Mouse (Mus musculus): ENCODE data around the gene Has3. TPM values are rescaled to one million over a fixed set of nuclear protein-coding genes. Genes with fewer than 3 reads are reported as not detected.
"Not testable (repeated sequence)": the region's sequence is repeated elsewhere in the genome, so short reads cannot be mapped to it uniquely, and the experiment has no call there.

The Has3 gene
- 3.1 TPM in 2 replicates for polyA plus RNA-seq (2012; rRNA removed)

DNA sequence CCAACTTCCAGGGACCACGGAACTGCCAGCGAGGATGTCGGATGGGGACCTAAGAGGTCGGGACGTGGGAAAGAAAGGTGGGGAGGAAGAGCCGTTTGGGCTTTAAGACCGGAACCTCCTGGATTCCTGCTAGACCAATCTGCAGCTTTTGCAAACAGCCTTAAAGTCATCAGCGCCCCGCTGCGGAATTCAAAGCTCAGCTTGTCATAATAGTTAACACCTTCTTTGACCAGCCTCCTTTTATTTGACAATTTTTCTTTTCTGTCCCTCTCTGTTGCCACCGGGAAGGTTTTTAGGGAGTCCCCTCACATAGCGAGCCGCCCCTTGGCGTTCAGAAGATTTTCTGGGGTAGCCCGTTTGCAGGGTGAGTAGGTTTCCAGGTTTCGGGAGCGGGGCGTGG lies at the start of gene Has3:
TSS of gene Has3 (plus strand) at position 192 of the 400 bp plus-strand sequence.
- no peak for DNase-seq (ENCODE audit: low spot score)

DNA sequence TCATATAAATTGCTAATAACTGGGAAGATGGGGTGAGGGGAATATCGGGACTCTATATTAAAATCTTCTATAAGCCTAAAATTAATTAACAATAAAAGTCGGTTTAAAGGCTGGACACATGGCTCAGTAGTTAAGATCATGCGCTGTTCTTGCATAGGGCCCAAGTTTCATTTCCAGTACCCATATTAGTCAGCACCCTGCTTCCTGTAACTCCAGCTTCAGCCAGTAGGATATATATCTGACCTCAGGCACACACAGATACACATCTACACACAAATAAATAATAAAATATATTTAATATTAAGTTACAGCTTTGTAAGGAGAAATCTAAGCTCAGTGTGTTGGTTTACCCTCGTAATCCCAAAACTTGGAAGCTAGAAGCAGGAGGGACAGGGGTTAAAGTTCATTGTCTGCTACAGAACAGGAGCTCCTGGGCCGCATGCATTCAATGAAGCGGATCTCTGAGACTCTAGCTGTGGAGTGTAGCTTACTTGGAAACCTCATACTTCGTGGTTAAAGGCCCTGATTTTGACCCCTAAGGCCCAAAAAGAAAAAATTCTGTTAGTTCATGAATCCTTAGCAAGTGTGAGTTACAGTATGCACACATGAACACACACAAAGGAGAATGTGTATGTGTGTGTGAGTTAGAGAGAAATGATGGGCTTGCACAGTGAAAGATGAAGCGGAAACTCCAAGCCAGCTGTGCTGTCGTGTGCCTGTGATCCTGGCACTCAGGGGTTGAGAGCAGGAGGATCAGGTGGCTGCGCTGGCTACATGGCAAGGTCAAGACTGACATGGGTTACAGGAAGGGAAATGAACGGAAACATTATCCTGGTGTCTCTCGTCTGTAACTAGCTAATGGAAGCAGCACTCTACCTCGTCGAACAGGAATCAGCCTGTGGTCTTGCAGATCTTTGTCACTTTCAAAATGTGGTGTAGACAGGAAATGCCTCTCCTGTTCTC lies 49.2 kb upstream of the Has3 start:
- no peak for DNase-seq (ENCODE audit: low spot score)

DNA sequence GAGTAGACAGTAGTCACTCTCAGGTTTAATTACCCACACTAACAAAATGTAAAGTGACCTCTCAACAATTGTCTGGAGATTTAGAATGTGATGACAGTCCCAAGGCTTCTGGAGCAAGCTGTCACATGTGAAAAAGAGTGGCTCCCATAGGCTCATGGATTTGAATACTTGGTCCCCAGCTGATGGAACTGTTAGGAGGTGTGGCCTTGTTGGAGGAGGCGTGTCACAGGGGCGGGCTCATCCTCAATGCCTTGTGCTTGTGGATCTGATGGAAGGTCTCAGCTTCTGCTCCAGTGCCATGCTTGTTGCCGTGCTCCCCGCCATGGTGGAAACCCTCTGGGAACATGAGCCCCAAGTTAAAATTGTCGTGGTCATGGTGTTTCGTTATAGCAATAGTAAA lies 41.1 kb upstream of the Has3 start:
- no peak for DNase-seq (ENCODE audit: low spot score)

DNA sequence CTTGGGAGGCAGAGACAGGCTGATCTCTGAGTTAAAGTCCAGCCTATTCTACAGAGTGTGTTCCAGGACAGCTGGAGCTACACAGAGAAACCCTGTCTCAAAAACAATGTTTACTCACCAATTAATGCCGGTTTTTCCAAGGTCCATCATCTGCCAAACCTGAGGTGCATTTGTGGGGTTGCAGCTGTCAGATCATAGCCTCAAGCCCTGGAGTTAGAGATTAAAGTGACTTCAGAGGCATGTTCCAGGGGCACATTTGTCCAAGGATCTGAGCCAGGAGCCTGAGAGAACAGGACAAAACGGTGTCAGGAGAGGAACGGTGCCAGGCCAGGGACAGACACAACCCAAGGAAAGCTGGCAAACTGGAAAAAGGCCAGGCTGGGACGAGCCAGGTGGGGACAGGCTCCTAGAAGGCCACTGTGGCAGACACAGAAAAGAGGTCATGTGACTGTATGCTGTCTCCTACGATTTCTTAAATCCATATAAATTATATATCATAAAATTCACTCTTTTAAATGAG lies 40.5 kb upstream of the Has3 start:
- no peak for DNase-seq (ENCODE audit: low spot score)

DNA sequence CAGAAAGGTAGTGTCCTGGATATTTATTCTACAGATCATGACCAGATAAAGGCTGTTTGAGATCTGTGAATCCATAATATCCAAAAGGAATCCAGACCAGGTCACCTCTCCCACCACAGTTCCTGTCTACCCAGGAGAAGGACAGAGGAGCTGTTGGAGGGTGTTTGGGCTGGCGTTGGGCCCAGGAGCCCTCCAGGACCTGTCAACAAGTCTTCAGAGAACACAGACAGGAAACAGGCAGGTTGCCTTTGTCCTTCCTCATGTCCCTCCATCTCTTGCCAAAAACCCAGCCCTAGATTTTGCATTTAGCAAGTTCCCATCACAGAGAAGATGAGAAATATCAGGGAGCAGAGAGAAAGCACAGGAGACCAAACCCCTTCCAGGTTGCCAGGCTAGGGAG lies 35.1 kb upstream of the Has3 start:
- no peak for DNase-seq (ENCODE audit: low spot score)

DNA sequence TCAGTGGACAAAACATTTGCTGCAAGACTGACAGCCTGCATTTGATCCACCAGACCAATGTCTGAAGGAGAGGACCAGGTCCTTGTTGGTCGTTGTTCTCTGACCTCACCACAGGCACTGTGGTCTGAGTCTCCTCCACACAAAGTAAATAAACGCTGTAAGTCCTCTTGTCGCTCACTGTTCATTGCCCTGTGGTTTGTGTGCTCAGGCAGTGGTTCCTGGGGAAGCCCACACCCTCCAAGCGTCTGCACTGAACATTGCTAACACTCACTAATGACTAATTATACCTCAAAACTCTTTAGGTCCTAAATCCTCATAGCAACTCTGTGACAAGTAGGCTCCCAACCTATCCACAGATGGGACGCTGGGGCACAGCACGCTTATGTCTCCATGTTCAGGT lies 33.5 kb upstream of the Has3 start:
- no peak for DNase-seq (ENCODE audit: low spot score)

DNA sequence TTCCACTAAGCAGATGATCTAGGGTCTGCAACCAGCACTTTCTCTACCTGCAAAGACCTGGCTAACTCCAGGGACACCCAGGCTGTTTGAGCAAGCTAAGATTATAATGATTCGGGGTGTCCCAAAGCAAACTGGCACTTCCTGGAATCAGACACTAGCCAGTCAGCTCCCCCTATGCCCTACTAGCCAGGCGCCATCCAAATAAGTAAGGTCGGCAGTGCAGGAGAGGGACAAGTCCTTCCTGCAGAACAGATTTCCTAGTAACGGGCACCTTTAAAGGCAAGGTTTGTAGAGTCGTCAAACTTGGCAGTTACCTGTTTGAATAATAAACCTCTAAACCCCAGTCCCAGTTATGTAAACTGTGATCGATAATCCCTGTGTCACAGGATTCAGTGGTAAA lies 31.2 kb upstream of the Has3 start:
- no peak for DNase-seq (ENCODE audit: low spot score)

DNA sequence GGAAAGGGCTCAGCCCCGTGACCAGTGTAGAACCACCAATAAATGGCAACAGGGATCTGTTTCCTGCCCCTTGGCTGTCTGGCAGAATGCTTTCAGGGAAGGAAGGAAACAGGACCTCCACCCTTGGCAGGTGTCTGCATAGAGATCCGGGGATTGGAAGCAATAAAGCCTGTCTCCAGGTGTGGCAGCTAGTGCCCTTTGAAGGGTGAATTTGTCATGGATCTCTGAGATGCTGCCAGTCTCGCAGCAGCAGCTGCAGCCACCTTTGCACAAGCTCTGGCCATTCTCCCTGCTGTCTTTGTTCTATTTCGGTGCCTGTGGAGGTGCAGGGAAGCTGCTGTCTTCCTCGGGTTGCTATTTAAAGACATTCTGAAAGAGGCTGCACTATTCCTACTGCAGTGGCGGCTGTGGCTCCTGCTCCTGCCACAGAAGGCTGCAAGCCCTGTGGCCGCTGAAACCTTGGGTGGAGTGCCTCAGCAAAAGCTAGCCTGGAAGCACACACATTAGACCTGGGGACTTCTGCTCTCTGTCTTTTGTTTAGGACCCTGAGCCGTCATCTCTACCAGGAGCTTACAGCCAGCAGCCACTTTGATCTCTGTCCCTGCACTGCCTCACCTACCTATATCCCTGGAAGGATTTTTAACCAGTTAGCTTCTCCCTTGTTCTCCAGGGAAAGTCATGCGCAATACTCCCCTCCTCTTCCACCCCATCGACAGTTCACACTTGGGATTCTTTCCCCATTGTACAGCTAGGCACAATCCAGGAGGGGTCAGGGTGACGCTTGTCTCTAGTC lies 30.6 kb upstream of the Has3 start:
- DNase-seq (ENCODE audit: low spot score) = no peak

DNA sequence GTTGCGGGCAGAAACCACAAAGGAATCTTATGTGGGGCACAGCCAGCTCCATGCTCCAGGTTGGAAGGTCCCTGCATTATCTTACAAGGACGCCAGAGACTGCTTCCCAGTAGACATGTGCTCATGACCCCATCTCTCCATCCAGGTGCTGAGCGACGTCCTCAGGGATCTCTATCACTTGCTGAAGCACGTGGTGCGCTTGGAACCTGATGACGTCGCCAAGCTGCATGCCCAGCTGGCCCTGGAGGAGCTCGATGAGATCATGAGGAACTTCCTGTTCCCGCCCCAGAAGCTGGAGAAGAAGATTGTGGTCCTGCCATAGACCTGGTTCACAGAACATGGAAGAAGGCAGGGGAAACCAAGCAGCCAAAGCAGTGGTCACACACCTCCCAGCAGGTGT lies 20.0 kb upstream of the Has3 start:
- DNase-seq (ENCODE audit: low spot score) = no peak

DNA sequence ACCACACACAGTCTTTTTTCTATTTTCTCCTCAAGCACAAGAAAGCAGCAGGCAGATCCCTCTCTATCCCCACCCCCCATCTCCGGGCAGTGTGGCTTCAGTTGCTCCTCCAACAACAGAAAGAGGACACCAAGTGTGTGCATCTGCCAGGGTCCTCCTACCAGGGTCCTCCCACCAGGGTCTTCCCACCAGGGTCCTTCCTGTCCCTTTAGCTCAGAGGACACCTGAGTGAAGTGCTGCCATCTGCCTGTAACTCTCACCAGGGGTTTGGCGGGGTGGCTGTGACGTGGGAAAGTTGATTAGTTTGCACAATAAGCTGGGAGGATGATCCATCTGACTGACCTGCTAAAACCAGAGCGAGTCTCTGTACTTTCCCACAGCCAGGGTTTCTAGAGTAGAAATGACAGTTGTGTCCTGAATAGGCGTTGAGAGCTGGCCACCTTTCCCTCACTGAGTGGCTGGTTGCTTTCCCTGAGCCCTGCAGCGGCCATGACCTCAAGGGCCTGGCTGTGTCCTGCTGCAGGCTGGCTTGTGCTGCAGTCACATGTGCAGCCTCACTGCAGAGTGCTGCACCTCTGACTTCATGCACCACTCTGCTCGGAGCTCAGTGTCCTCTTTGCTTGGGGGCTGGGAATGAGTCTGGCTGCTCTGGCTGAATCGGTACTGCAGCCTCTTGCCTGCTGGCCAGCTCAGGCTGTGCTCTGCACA lies 15.4 kb upstream of the Has3 start:
- DNase-seq (ENCODE audit: low spot score) = no peak

DNA sequence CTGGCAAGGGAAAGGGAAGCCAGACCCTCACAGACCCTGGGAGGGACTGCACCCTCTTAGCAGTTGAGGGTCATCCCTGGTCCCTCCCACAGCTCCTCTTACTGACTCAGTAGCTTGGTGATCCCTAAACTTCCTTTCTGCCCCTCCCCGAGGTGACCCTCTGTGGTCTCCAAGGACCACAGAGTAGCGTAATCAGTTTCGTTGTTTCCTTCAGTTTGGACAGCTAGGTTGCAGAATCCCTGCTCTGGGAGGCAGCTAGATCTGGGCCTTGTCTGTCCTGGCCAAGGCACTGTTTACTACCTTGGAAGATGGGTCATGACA lies 14.8 kb upstream of the Has3 start:
- DNase-seq (ENCODE audit: low spot score) = no peak

DNA sequence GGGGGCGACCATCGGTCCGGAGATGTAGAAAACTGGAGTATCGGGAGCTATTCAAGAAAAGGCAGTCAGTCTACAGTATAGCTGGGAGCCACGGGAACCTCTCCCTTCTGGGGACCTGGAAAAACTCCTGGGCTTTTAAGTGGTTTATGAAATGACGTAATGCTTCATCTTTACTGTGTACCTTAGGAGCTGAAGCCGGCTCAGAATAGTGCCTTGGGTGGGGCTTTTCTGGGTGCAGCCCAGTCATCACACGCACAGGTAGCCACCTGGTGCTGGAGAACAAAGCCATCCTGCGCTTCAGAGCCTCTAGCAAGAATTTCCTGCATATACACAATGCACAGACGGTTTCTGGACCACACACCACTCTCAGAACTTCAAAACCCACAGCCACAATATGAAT lies 7.2 kb upstream of the Has3 start:
- DNase-seq (ENCODE audit: low spot score) = no peak

DNA sequence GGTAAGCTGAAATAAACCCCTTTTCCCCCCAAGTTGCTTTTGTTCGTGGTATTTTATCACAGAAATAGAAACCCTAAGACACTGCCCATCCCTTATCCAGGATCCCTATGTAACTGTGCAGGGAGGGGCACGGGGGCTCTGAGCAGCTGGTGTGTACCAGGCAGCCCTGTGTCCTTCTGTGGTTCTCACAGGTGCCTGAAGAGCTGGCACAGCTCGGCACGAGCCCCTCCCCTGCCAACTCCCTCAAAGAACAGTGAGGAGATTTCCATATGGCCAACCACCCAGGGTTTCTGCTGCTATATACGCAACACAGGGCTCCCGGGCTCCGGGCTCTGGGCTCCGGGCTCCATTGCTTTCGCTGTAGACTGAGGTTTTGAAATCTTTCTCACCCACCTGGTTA lies 4.7 kb upstream of the Has3 start:
- no peak for DNase-seq (ENCODE audit: low spot score)

DNA sequence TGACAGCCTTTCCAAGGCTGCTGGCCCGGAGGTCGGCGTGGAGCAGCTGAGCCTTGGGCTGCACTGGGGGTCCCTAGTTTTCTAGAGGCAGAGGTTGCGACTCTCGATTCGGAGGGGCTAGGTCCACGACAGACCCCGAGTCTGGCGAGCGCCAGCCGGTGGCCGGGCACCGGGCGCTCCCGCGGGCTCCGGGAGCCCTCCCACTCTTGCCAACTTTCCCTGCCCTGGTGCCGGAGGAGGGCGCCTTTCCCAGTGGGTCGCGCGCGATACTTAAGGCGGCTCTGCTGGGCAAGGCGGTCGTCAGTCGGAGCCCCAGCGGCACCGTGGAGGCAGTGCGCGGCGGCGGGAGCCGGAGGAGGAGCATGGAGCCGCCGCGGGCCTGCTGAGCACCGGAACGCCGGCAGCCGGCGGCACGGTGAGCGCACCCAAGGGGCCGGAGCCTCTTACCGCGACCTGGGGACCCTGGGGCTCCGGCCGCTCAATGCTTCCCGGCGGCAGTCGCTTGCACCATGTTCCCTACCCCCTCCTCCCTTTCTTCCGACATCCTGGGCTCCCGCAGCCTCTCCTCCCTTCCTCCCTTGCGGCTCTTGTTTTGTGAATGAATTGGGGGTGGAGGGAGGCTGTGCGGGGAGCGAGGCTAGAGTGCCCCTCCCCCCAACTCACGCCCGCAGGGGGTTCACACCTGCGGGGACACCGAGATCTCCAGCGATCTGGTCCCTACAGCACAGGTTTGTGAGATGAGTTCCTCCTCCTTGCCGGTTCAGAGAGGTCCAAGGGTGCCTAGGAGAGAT lies 690 bp downstream of the Has3 start:
- DNase-seq (ENCODE audit: low spot score) = peak; percentile 67

DNA sequence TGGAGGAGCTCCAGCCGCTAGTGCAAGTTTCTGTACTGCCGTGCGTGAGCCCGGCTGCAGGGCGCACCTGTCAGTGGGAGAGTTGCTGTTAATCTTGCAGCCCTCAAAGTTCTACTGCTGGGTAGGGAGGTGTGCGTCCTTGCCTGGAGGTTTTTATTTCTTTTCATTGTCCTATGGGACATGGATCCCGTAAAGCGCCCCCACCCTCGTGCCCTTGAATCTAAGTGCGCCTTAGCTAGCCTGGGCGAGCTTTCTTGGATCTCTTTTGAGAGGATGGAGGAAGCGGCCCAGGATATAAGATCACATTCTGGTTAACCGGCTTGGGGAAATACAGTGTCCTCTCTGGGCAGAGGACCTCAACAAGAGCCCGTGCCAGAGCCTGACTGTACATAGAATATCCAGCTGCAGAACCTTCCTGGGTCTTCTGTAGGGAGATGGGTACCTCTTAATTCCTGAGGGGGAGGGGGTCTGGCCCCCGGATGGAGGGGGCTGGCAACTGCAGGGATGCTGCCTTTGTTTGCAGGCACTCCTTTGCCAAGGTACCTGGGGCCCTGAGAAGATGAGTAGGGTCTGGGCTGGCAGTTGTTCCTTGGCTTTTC lies 1.4 kb downstream of the Has3 start:
- DNase-seq (ENCODE audit: low spot score) = no peak

DNA sequence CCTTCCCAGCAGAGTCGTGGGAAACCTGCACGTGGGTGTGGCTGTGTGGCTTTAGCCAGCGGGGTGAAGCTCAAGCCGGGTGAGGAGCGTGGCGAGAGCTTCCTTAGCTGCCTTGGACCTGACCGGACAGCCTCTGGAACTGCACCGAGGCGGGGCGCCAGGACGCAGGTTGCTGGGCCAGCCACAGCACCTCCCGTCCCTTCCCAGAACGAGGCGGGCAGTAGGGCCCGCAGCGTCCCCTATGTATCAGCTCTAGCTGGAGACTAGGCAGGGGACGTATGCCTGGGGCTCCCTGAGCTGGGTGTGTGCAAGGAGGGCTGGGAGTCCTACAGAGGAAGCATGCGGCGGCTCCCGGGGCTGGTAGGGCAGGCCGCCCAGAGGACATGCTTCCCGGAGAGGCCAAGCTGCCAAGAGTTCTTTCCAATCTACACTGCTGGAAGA lies 1.9 kb downstream of the Has3 start:
- peak; percentile 59 for DNase-seq (ENCODE audit: low spot score)

DNA sequence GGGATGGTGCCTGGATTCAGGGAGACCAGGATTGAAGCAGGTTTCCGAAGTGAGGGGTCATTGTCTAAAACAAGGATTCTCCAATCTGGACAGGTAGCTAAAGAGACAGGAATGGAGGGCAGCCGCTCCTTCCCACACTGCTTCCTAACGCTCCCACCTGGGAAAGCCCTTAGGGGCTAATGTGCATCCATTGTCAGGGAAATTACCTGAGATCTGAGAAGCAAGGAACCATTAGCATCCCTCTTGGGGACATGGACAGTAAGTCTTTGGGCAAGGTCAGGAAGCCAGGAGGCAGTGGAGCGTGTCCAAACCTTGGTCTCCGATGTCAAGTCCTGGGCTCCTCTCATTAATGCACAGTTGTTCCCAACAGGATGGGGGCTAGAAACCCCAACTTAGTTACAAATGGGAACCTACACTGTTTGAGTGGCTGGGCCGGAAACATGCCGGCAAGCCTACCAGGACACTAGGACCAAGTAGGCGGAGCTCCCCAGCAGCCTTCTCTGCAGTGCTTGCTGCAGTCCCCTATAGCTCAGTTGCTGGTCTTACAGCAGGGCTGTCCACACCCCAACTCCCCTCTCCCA lies 2.5 kb downstream of the Has3 start:
- DNase-seq (ENCODE audit: low spot score) = no peak

DNA sequence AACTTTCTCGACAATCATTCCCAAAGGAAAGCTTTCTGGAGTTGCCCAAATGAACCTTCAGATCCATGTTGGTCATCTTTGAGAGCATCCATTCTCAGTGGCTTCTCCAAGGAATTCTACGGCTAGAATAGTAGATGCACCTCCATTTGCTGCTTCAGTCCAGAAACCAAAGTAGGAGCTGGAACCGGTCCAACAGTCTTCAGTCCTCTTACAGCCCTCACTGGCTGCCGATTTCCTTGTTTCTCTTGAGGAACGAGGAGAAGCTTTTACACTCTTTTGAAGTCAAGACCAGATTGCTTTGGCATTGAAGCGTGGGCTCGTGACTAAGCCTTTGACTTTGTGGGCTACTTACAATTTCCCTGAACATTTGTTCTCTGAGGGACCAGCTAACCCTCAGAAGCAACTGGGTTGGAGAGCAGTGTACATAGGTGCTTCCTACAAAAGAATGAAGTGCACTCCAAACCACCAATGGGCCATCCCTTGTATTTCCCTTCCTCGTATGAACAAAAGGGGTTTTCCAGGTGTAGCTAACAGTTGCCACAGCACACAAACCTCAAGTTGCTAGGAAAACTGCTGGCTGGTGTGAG lies 10.2 kb downstream of the Has3 start:
- DNase-seq (ENCODE audit: low spot score) = no peak

DNA sequence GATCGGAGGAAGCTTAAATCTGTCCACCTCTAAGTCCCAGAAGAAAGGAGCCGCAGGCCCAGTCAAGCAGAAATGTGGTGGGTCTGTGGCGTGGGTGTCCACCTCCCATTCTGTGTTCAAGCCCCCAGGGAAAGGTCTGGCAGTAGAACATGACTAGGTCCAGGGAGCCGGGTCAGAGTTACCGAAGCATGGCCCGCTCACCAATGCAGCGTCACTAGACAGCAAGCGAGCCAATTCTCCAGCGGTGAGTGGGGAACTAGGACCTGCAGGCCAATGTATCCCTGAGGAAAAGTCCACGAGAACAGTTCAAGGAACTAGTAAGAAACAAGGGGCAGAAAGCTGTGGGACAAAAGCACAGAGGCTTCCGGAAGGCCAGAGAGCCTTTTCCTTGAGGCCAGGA lies 14.1 kb downstream of the Has3 start:
- DNase-seq (ENCODE audit: low spot score) = not testable (repeated sequence)

DNA sequence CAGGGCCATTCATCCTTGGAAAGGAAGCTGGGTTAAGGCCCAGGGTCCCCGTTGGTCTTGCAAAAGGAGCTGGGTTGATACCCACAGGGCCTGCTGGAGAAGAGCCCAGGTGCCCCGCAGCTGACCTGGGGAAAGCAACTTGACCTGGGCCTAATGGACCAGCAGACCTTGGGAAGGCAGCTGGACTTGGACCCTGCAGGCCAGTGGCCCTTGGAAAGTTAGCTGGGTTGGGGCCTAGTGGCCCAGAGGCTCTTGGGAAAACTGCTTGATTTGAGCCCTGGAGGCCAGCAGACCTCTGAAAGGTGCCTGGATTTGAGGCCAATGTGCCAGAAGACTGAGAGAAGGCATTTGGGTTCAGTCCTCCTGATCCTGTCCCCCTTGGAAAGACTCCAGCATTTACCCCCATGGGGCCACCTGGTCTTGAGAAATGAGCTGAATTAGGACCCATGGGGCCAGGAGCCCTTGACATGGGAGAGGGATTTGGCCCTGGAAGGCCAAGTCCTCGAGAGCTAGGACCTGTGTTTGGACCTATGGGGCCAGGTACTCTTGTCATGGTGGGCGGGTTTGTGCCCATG lies 14.9 kb downstream of the Has3 start:
- not testable (repeated sequence) for DNase-seq (ENCODE audit: low spot score)

Measured in urinary bladder, adult 2 months (tissue).